Mouse (Mus musculus) megakaryocyte, embryonic 14.5 days (primary cell): ENCODE measurements around the gene Lrmda.

Experiments used
- FLI1 ChIP-seq: IDR thresholded peaks from 2 replicates; pipeline ENCODE4 v1.6.1; 2012; ENCODE audit warnings: low read length, inconsistent platforms, mixed read lengths
- GATA1 ChIP-seq: IDR thresholded peaks from 3 replicates; pipeline ENCODE4 v1.6.1; 2012; ENCODE audit warnings: mixed read lengths, low read length, inconsistent platforms, borderline replicate concordance

DNA sequence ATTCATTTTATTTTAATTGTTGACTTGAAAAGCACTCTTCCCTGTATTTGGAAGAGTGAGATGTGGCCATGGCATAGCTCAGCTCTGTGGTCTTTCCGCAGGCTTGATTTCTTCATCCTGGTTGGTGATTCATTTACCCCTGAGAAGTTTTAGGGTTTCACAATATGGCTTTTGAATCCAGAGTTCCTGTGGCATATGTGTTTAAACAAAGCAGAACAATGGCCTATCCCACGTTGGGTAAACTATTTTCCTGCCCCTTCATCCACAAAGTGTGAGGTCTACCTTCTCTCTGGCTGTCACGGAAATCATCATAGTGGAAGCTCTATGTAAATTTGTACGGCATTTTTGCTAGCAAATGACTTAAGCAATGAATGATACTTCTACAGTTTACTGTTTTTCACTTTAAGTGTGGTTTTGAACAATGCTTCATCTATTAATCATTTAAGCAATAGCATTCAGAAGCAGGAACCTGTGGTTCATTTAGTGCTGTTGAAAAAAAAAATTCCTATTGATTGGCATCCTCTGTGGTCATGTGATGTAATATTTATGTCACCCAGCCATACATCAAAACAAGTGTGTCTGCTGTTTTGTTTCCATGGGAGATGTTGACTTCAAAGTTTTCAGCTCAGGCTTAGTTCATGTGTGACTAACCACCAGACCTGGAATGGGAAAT, 567.9 kb downstream of the Lrmda start:
- TF ChIP-seq GATA1: no peak
- TF ChIP-seq FLI1: no peak
